Mouse (Mus musculus): Measurements from ENCODE around the gene 5430419D17Rik.

Gene 5430419D17Rik

GRCm38 (mm10) chr7:131174121-131174520 lies at the start of gene 5430419D17Rik:
Gene 5430419D17Rik, plus strand, starts transcription at chr7:131174402.
- in situ Hi-C loops (cut with MboI; ENCODE audit: unreplicated experiment in 2 of 2): no loop called here

- in situ Hi-C loops (cut with MboI; ENCODE audit: unreplicated experiment in 2 of 2): no loop called here
Observed at GRCm38 (mm10) chr7:131130021-131130420, 44.2 kb upstream of the 5430419D17Rik start.

GRCm38 (mm10) chr7:131133181-131133580 lies 41.0 kb upstream of the 5430419D17Rik start:
- in situ Hi-C loops (cut with MboI; ENCODE audit: unreplicated experiment in 2 of 2): no loop called here

- in situ Hi-C loops (cut with MboI; ENCODE audit: unreplicated experiment in 2 of 2): no loop called here
Observed at GRCm38 (mm10) chr7:131146214-131146613, 28.0 kb upstream of the 5430419D17Rik start, which contains the start of gene 4933402N03Rik. Gene 4933402N03Rik, minus strand, starts transcription at chr7:131146314.

GRCm38 (mm10) chr7:131150179-131150578 lies 24.0 kb upstream of the 5430419D17Rik start:
- in situ Hi-C loops (cut with MboI; ENCODE audit: unreplicated experiment in 2 of 2): no loop called here

- in situ Hi-C loops (cut with MboI; ENCODE audit: unreplicated experiment in 2 of 2): no loop called here
Observed at GRCm38 (mm10) chr7:131153044-131153443, 21.2 kb upstream of the 5430419D17Rik start.

- in situ Hi-C loops (cut with MboI; ENCODE audit: unreplicated experiment in 2 of 2): no loop called here
Observed at GRCm38 (mm10) chr7:131162251-131162650, 12.0 kb upstream of the 5430419D17Rik start.

- in situ Hi-C loops (cut with MboI; ENCODE audit: unreplicated experiment in 2 of 2): no loop called here
Observed at GRCm38 (mm10) chr7:131167771-131168170, 6.4 kb upstream of the 5430419D17Rik start.

- in situ Hi-C loops (cut with MboI; ENCODE audit: unreplicated experiment in 2 of 2): no loop called here
Observed at GRCm38 (mm10) chr7:131169099-131169498, 5.1 kb upstream of the 5430419D17Rik start.

- in situ Hi-C loops (cut with MboI; ENCODE audit: unreplicated experiment in 2 of 2): no loop called here
Observed at GRCm38 (mm10) chr7:131182685-131183084, 8.5 kb downstream of the 5430419D17Rik start.

- in situ Hi-C loops (cut with MboI; ENCODE audit: unreplicated experiment in 2 of 2): no loop called here
Observed at GRCm38 (mm10) chr7:131184339-131184738, 10.1 kb downstream of the 5430419D17Rik start.

GRCm38 (mm10) chr7:131187047-131187446 lies 12.8 kb downstream of the 5430419D17Rik start:
- in situ Hi-C loops (cut with MboI; ENCODE audit: unreplicated experiment in 2 of 2): no loop called here

GRCm38 (mm10) chr7:131187996-131188395 lies 13.8 kb downstream of the 5430419D17Rik start:
- in situ Hi-C loops (cut with MboI; ENCODE audit: unreplicated experiment in 2 of 2): no loop called here

GRCm38 (mm10) chr7:131223086-131223485 lies 48.9 kb downstream of the 5430419D17Rik start:
- in situ Hi-C loops (cut with MboI; ENCODE audit: unreplicated experiment in 2 of 2): no loop called here

GRCm38 (mm10) chr7:131236091-131236490 lies 61.9 kb downstream of the 5430419D17Rik start:
- in situ Hi-C loops (cut with MboI; ENCODE audit: unreplicated experiment in 2 of 2): no loop called here

GRCm38 (mm10) chr7:131244993-131245392 lies 70.8 kb downstream of the 5430419D17Rik start:
- in situ Hi-C loops (cut with MboI; ENCODE audit: unreplicated experiment in 2 of 2): no loop called here

- in situ Hi-C loops (cut with MboI; ENCODE audit: unreplicated experiment in 2 of 2): no loop called here
Observed at GRCm38 (mm10) chr7:131256841-131257240, 82.6 kb downstream of the 5430419D17Rik start.

- in situ Hi-C loops (cut with MboI; ENCODE audit: unreplicated experiment in 2 of 2): no loop called here
Observed at GRCm38 (mm10) chr7:131257309-131257708, 83.1 kb downstream of the 5430419D17Rik start.

GRCm38 (mm10) chr7:131260946-131261345 lies 86.7 kb downstream of the 5430419D17Rik start:
- in situ Hi-C loops (cut with MboI; ENCODE audit: unreplicated experiment in 2 of 2): no loop called here

- in situ Hi-C loops (cut with MboI; ENCODE audit: unreplicated experiment in 2 of 2): no loop called here
Observed at GRCm38 (mm10) chr7:131264251-131264650, 90.0 kb downstream of the 5430419D17Rik start.

- in situ Hi-C loops (cut with MboI; ENCODE audit: unreplicated experiment in 2 of 2): no loop called here
Observed at GRCm38 (mm10) chr7:131265851-131266250, 91.6 kb downstream of the 5430419D17Rik start.

- in situ Hi-C loops (cut with MboI; ENCODE audit: unreplicated experiment in 2 of 2): no loop called here
Observed at GRCm38 (mm10) chr7:131297151-131297550, 122.9 kb downstream of the 5430419D17Rik start.

- in situ Hi-C loops (cut with MboI; ENCODE audit: unreplicated experiment in 2 of 2): no loop called here
Observed at GRCm38 (mm10) chr7:131303340-131303739, 129.1 kb downstream of the 5430419D17Rik start.

All from v-Abl transformed pro-B cells (cell line).